Mouse (Mus musculus) ovary, postnatal 36 days (tissue): ENCODE measurements around the gene Uba52.
A peak's percentile ranks its signal among the peaks of the same experiment; 100 is the strongest.
"Not testable (repeated sequence)": the region's sequence is repeated elsewhere in the genome, so short reads cannot be mapped to it uniquely, and the experiment has no call there.

Experiments
- DNase-seq: peaks from one replicate; pipeline ENCODE4 v3.0.0; 2022; ENCODE audit warnings: low spot score, mixed read lengths

Gene Uba52

DNA sequence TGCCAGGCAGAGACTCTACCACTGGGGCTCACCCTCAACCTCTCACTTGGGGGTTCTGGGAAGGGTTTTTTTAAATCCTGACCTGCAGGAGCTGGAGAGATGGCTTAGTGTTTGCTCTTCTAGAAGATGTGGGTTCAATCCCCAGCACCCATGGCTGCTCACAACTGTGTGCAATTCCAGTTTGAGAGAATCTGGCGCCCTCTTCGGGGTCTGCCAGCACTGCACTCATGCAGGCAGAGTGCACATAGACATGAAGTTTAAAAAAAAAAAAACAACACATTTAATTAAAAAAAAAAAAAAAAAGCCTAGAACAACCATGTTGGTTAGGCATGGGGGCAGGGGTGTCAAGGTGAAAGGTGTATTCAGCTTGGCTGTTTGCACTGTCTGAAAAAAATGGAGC lies 19.7 kb upstream of the Uba52 start:
- no peak for DNase-seq

DNA sequence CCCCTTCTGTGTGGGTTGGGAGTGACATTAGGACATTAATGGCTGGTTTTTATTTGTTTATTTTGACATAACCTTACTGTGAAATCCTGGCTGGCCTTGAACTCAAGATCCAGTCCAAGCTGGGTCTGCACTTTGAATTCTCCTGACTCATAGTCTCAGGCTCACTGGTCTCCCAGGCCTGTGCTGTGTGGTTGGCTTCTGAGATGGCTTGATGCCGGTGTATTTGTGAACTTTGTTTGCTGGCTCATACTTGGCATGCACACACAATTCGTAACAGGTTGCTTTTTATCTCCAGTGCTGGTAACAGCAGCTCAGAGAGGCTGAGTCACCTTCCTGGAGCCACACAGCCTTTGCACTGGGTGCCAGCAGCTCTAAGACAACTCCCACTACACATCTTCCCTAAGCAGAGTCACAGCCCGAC lies 19.1 kb upstream of the Uba52 start:
- no peak for DNase-seq

- no peak for DNase-seq
Observed at GRCm38 (mm10) chr8:70529299-70529698, 18.7 kb upstream of the Uba52 start.

GRCm38 (mm10) chr8:70528182-70528797 lies 17.7 kb upstream of the Uba52 start:
- no peak for DNase-seq

DNA sequence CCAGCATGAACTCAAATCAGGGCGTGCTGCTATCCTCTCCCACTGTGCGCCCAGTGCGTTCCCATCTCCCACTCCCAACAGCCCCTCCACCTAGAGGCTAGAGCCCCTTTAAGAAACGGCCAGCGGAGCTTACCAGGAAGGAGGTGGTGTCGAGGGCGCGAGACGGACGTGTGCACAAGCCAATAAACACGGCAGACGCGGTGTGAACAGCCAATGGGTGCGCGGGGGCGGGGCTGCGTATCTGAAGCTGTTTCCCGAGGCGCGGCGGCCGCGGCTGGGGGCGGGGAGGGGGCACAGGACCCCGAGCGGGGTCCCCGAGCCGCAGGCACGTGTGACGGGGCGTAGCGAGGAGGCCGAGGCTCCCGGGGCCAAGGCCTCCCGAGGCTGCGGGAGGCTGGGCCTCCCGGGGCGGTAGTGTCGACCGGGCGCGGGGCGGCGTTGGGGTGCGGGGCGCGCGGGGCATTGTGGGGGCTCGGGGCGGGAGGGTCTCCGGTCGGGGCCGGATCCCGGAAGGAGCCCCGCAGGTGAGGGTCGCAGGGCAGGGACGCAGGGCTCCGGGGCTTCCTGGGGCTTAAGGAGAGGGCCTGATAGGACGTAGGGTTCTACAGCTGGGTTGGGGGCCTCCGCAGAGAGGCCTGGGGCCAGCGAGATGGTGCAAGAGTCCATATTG lies 17.0 kb upstream of the Uba52 start, which contains the start of the genes Fkbp8 and Kxd1:
TSS of gene Fkbp8 (plus strand) at position 213 of the 670 bp plus-strand sequence.
TSS of gene Kxd1 (minus strand) at position 445 of the 670 bp plus-strand sequence.
- DNase-seq, result peak; percentile 98

DNA sequence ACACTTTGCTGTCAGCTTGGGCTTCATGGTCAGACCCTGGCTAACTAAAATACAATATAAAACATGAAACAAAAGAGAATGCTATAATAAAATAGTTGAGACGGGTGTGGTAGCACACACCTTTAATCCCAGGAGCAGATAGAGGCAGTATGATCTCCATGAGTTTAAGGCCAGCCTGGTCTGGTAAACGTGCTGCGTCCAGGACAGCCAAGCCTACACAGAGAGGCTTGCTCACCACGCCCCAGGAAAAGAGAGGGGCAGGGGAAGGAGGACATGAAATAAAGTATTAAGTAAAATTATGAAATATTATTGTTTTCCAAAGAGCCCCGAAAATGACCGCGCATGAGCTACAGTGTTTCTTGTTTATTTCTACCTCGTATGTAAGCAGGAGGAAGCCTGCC lies 16.5 kb upstream of the Uba52 start:
- no peak for DNase-seq

- peak; percentile 96 for DNase-seq
Observed at GRCm38 (mm10) chr8:70522592-70523403, 12.2 kb upstream of the Uba52 start.

DNA sequence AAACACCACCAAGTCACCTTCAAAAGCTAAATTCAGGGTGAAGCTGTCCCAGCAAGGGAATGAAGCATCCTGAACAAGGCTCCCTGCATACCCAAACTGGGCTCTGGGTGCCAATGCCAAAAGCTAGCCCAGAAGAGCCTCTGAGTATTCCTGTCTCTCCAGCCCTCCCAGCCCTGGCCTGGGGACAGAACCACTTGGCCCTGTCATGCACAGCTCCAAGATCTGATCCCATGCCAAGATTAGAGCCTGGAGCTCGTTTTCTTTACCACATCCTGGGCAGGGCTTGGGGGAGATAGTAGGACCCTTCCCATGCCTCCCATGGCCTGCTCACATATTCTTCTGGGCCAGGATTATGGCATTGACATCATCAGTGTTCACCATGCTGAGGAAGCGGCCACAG lies 9.0 kb upstream of the Uba52 start:
- no peak for DNase-seq

GRCm38 (mm10) chr8:70519043-70519442 lies 8.4 kb upstream of the Uba52 start:
- DNase-seq, result no peak

GRCm38 (mm10) chr8:70517940-70518643 lies 7.5 kb upstream of the Uba52 start:
- DNase-seq, result no peak

- no peak for DNase-seq
Observed at GRCm38 (mm10) chr8:70513441-70513840, 2.8 kb upstream of the Uba52 start.

GRCm38 (mm10) chr8:70512253-70512903 lies 1.8 kb upstream of the Uba52 start:
- no peak for DNase-seq

DNA sequence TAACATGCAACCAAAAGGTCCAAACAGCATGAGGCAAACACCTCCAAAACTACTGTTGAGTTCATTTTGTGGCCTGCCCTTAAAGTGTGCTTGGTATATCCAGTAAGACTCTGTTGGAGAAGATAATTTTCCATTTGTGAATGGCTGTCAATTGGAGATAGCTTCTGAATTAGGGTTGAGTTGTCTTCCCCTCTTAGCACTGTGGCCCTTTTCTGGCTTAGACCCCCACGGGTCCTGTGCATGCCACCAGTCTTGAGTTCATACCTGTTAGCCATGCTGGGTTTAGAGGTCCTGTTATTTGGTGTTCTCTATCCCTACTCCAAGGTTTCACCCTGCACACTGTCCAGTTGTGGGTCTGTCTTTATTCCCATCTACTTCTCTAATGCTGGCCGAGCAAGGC lies 1.2 kb upstream of the Uba52 start:
- DNase-seq, result no peak

- DNase-seq, result not testable (repeated sequence)
Observed at GRCm38 (mm10) chr8:70511174-70511573, 573 bp upstream of the Uba52 start.

DNA sequence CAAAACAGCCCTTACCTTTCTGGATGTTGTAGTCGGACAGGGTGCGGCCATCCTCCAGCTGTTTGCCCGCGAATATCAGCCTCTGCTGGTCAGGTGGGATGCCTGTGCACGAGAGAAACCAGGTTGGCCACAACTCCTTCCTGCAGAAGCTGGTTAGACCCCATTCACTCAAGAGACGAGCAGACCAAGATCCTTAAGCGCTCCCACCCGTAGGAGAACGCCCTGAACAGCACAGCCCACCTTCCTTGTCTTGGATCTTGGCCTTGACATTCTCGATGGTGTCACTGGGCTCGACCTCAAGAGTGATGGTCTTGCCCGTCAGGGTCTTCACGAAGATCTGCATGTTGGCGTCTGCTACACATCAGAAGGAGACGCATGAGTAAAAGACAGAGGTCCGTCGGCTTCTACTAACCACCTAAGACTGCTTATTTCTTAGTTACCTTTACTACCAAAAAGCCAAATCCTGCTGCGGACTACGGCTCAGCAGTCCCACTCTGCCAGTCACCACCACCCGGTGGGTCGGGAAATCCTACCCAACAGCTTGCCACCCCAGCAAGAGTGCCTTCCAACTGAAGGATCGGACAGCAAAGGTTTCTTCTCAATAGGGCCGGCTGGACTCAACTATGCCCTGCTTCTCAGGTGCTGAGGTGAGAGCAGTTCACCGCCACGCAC lies 1.2 kb downstream of the Uba52 start:
- no peak for DNase-seq

GRCm38 (mm10) chr8:70507027-70507393 lies 3.6 kb downstream of the Uba52 start:
- no peak for DNase-seq

- peak; percentile 93 for DNase-seq
Observed at GRCm38 (mm10) chr8:70506328-70507026, 4.1 kb downstream of the Uba52 start, which contains the start of gene Rex1bd. Gene Rex1bd (minus strand): TSS chr8:70506752.

GRCm38 (mm10) chr8:70505698-70506327 lies 4.8 kb downstream of the Uba52 start:
- DNase-seq, result no peak

GRCm38 (mm10) chr8:70504851-70505250 lies 5.8 kb downstream of the Uba52 start:
- peak; percentile 51 for DNase-seq

DNA sequence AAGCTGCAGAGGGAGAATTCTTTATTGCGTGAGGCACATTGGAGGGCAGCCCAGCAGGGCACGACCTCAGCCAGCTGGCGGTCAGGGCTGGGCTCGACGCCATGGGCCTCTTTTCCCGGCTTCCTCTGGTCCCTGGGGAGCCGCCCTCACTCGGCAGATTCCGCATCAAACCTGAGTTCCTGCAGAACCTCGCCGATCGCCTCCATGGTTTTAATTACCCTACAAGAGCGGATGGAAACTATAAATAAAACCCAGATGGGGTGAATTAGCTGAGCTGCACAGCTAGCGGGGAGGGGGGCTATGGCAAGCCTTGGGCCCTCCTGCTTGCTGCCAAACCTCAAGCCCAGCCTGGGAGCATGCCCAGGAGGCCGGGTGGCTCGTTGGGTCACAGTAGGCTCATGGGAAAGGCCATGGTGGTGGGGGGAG lies 6.3 kb downstream of the Uba52 start:
- DNase-seq, result peak; percentile 67
